Mouse (Mus musculus) cerebellum, postnatal 25 days (tissue): ENCODE measurements around the gene Ovca2.

ENCODE experiments used
- DNase-seq, 2 experiments: peaks; one replicate each; pipeline ENCODE4 v3.0.0; 2021; ENCODE audit warnings: mixed read lengths in 2 of 2

Ovca2 gene

DNA sequence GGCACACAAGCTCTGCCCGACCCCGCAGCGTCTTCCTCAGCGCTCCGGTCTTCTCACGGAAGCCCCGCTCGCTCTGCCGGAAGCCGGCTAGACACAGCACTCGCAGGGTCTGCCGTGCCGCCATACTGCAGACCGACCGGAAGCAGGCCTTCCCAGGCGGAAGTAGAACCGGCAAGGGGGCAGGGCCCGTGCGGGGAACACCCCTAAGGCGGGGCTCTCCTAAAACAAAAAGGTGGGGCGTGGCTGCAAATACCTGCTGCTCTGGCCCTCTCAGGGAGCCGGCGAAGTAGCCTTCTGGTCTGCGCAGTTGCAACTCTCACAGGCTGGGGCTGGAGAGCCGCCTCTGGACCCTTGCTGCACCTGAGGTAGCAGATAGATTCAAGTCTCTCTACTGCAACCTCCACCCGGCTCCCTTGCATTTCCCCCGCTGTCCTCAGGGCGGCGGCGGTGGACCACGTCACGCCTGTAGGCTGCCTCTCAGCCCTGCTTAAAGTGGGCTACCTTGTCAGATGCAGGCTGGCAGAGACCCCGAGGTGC lies at the start of gene Ovca2:
TSS of gene Ovca2 (minus strand) at position 164 of the 537 bp plus-strand sequence.
- peak; percentile 92 for DNase-seq

DNA sequence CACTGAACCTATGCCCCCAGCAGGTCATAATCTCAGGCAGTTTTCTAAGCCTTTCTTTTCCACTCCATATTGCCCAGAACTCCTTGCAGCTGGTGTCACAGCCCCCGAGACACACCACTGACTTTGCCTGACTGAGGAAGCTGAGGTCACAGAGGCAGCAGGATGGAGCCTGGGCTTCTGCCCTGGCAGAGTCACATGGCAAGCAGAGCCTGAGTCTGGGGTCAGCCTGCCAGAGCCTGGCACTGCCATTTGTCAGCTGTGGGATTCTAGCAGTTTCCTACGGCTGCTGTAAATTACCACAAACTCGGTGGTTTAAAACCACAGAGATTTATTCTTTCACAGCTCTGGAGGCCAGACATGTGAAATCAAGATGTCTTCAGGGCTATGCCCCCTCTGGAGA lies 49.0 kb upstream of the Ovca2 start:
- no peak for DNase-seq

DNA sequence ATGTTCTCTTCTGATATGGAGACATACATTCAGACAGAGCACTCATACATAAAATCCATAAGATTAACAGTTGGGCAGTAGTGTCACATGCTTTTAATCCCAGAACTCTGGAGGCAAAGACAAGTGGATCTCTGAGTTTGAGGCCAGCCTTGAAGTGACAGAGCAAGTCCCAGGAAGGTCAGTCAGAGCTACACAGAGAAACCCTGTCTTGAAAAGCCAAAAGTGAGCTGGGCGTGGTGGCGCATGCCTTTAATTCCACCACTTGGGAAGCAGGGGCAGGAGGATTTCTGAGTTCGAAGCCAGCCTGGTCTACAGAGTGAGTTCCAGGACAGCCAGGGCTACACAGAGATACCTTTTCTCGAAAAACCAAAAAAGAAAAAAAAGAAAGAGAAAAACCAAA lies 46.2 kb upstream of the Ovca2 start:
- no peak for DNase-seq

DNA sequence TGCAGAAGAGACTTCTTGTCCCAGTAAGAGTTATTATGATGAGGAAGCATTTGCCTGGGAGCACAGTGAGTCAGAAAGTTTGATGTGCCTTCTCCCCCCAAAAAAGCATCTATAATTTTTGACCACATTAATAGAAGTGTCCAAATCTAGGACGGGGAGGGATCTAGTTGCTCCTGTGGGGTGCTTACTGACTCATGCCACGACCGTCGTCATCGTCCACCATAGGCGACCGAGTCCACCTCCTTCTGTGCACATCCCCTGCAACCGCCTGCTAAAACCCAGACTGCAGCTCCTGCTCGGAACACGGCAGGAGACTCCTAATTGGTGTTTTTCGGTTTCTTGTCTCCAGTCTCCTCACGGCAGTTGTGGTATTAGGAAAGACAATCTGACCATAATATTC lies 45.4 kb upstream of the Ovca2 start:
- no peak for DNase-seq

DNA sequence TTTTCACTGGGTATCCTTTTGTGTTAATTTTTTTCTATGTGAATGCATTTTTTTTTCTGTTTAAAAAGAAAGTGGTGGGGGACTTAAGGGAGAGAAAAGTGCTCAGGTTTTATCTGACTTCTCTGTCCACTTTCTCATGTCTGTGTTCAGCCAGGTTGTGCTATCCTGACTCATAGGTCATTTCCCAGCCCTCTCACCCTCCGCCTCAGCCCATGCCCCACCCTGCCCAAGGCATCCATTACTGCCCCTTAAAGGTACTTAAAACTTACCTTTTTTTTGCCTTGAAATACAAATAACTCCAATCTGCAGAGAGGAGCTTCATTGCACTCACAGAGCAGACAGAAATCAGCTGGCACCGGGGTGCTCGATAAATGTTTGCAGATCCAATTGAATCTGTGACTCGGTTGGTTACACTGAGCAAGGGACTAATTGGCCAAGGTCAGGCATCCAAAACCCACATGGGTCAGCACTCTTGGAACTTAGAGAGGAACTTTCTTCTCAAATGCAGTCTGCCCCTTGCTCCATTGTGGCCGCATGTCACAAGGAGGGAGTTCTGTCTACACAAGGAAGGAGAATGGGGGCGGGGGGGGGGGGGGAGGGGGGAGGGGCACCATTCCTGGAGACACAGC lies 42.0 kb upstream of the Ovca2 start:
- DNase-seq, result no peak

GRCm38 (mm10) chr11:75220115-75220514 lies 41.5 kb upstream of the Ovca2 start:
- peak; percentile 61 to 80 for DNase-seq

GRCm38 (mm10) chr11:75214081-75214950 lies 35.7 kb upstream of the Ovca2 start:
- no peak for DNase-seq

DNA sequence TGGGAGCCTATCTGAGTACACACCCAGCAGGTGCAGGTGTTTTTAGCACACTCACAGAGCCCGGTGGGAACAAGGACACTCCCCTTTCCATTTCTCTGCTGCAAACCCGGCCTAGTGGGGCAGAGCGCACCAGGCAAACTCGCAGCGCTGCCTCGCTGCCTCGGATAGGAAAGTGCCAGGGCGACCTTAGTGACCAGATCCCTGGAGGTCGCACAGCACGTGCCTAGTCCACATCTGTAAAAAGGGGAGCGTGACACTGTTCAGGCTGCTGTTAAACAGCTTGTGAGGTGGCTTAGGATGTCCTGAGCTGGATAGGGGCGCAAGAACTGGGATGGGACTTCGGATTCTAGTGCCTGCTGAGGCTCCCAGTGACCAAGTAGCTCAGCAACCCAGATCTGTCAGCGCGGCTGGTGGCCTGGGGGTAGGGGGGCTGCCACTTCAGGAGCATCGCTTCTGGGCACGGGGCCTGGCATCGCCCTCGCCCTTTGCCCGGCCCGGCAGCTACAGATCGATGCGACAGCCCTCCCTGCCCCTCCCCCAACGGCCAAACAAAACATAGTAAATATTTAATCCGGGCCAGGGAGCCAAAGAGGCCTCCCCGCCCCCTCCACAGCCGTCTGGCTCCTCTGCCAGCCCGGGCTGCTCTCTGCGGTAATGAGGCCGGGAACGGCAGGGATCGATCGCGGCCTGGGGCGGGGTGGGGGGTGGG lies 34.9 kb upstream of the Ovca2 start:
- peak; percentile 73 to 82 for DNase-seq

GRCm38 (mm10) chr11:75212876-75213275 lies 34.2 kb upstream of the Ovca2 start:
- DNase-seq, result peak; percentile 58 to 75

DNA sequence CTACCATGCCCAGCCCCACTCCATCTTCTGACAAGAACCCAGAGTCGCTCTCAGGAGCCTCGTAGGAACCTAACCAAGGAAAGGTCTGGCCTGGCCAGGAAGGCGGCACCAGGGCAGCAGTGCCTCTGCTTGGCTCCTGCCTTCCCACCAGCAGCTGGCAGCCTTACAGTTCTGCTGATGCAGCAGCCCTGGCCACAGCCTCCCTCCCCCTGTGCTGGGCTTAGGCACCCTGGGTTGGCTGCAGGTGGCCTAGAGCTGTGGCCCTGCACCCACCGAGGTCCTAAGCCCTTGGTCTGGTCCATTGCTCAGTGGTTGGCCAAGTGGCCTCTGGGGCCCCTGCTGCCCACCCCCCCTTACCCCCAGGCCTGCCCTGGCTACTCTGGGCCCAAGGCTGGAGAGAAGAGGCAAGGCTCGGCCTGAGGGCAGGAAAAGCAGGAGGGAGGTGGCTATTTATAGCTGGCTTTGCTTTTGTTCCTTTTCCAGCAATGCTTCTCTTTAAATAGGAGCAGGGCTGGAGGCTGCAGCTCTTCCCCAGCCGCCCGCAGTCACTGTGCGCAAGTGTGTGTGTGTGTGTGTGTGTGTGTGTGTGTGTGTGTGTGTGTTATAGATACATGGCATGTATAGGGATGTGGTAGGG lies 33.5 kb upstream of the Ovca2 start:
- peak; percentile 73 to 78 for DNase-seq

- peak in 1 of 2 experiments; percentile 48 for DNase-seq
These were observed 32.1 kb upstream of the Ovca2 start for GRCm38 (mm10) chr11:75210755-75211154.

- no peak for DNase-seq
These were observed 31.5 kb upstream of the Ovca2 start for GRCm38 (mm10) chr11:75210093-75210492.

GRCm38 (mm10) chr11:75209363-75209762 lies 30.7 kb upstream of the Ovca2 start:
- DNase-seq, result no peak

DNA sequence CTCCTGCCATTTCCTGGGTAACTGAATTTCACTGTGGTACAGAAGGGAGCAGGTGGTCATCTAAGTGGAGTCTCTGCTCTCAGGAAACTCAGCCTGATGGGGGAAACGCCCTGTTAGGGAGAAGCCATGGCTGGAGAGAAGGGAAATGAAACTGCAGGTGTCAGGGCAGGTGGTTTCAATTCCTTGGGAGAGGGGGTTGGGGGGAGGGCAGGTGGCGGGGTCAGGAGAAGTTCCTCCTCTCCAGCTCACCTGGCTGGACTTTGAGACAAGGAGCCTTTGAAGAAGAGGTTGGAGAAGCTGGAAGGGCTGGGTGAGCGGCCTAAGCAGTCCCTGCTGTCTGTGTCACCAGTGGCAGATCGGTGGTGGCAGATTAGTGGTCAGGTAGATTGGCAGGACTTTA lies 27.7 kb upstream of the Ovca2 start:
- DNase-seq, result peak in 1 of 2 experiments; percentile 33

DNA sequence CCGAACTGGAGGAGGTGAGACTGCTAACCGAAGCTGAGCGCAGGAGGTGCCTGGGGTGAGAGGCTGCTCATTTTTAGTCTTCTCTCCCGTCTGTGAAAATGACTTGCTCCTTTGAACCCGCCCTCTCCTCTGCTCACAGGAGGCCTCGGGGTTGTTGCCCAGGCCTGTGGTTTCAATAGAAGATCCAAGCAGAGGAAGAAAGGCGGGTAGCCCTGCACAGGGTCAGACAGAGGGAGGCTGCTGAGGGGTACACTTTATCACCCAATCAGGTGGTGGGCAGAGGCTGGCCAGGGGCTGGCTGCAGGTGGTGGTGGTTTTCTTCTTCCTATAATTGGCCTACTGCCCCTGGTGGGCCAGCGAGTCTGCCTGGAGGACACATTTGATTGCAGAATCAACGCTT lies 25.8 kb upstream of the Ovca2 start:
- DNase-seq, result peak; percentile 39 to 45

- DNase-seq, result peak; percentile 57 to 59
These were observed 25.3 kb upstream of the Ovca2 start for GRCm38 (mm10) chr11:75203926-75204325.

DNA sequence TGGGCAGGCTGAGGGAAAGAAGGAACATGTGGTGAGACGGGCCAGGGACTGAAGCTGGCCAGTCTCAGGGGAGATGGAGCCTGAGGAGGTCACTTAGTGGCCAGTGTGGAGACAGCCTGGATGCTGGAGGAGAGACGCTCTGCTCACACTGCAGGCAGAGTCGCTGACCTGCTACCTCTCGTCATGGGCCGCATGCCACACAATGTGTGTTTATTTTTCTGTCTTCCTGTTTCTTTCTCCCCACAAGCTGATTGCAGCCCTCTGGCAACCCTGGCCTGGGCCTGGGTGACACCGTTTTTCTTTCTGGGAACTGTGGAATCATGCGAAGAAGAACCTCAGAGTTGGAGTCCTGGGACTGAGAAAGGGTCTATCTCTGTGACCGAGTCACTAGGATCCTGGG lies 23.1 kb upstream of the Ovca2 start:
- peak; percentile 43 to 52 for DNase-seq

GRCm38 (mm10) chr11:75200935-75201334 lies 22.3 kb upstream of the Ovca2 start:
- DNase-seq, result peak in 1 of 2 experiments; percentile 43

DNA sequence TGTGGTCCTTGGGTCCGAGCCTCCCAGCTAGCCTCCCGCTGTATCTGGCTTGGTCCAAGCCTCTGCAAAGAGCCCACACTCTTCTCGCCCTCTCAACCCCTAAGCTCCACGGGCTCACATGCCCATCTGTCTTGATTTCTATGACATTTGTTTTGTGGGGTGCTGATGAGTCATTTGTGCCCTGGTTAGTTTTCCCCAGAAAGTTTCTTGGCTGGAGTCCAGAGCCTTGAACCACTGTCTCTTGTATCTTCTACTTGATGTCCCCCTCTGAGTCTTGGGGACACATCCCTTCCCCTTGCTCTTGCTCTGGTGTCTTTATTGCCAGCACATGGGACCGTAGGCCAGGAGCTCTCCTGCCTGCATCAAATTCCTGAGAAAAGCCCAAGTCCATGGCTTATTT lies 21.3 kb upstream of the Ovca2 start:
- peak in 1 of 2 experiments; percentile 22 for DNase-seq

- DNase-seq, result peak; percentile 79
These were observed 20.2 kb upstream of the Ovca2 start for GRCm38 (mm10) chr11:75198792-75199191.

DNA sequence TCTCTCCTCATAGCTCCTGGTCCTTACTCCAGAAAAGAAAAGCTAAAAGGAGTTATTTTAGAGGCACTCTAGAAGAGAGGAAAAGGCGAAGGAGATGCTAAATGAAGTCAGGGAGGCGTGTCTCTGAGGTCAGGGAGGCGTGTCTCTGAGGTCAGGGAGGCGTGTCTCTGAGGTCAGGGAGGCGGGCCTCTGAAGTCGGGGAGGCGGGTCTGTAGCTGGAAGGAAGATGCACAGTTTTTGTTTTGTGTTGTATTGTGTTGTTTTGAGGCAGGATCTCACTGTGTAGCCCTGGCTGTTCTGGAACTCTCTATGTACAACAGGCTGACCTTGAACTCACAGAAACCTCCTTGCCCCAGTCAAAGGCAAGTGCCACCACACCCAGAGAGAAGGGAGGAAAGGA lies 19.3 kb upstream of the Ovca2 start:
- DNase-seq, result no peak

- DNase-seq, result peak; percentile 61 to 63
These were observed 17.5 kb upstream of the Ovca2 start for GRCm38 (mm10) chr11:75196131-75196530.
